16 mouse cellular contexts compared by ENCODE assay signal in the genomic region with DNA sequence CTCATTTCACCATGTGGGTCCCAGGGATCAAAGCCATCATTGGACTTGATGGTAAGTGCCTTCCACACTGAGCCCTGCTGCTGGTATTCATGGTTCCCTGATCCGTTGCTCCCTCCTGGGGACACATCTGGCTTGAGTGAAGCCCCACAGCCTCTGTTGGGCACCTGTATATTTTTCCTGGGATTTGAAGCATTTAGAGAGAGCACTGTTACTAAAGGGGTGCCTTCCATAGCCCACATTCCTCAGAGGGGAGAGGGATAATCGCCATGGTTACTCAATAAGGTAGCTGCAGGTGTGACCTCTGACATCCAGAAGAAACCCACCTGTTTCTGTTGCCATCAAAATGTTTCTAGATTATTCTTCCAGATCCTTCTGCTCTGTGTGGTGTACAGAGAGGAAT.
"Had no signal": no experiment of that assay in that cellular context is flagged by ENCODE, and none has a peak within 500 bp of the region (broad histone marks: within the 10 kb centered on the region; RNA-seq: fewer than 3 reads in every experiment).

No protein-coding gene starts in this region.

- H3K36me3 ChIP-seq: neural tube, embryonic 13.5 days; neural tube, embryonic 15.5 days; stomach, embryonic 15.5 days had no signal

- H3K9ac ChIP-seq: neural tube, embryonic 13.5 days; neural tube, embryonic 15.5 days; stomach, embryonic 15.5 days had no signal

- H3K4me1 ChIP-seq: neural tube, embryonic 13.5 days; neural tube, embryonic 15.5 days had no signal

- DNase-seq: retina, postnatal 1 day; right cerebral cortex, adult 18-20 months; right cerebral cortex, postnatal 14 days; right cerebral cortex, postnatal 25 days; right cerebral cortex, postnatal 4 days; spleen, adult 18-20 months; thymus, adult 18-20 months; thymus, adult 2 months; thymus, postnatal 14 days; thymus, postnatal 25 days; thymus, postnatal 36 days; thymus, postnatal 4 days had no signal

- H3K27ac ChIP-seq: neural tube, embryonic 13.5 days; neural tube, embryonic 15.5 days; stomach, embryonic 15.5 days; stomach, postnatal 0 days had no signal

- H3K9me3 ChIP-seq: neural tube, embryonic 13.5 days; neural tube, embryonic 15.5 days; stomach, embryonic 15.5 days had no signal

- H3K27me3 ChIP-seq: neural tube, embryonic 15.5 days; stomach, embryonic 15.5 days had no signal

- H3K4me2 ChIP-seq: neural tube, embryonic 13.5 days; neural tube, embryonic 15.5 days; stomach, embryonic 15.5 days had no signal

- H3K4me3 ChIP-seq: neural tube, embryonic 13.5 days; neural tube, embryonic 15.5 days; stomach, embryonic 15.5 days had no signal
